Mouse (Mus musculus): ENCODE data around the gene Dcaf1. TPM values are rescaled to one million over a fixed set of nuclear protein-coding genes. Genes with fewer than 3 reads are reported as not detected.
A peak's percentile ranks its signal among the peaks of the same experiment; 100 is the strongest.

Dcaf1 gene
- total RNA-seq, 1 experiment from 2014 or later = 79.1 TPM

- no peak for ATAC-seq (replicated peaks; ENCODE audit: low read depth, poor library complexity, severe bottlenecking)
Observed at GRCm38 (mm10) chr9:106874216-106874615, 52.5 kb downstream of the Dcaf1 start.

- ATAC-seq (replicated peaks; ENCODE audit: low read depth, poor library complexity, severe bottlenecking) = no peak
Observed at GRCm38 (mm10) chr9:106876666-106877065, 55.0 kb downstream of the Dcaf1 start.

- no peak for ATAC-seq (replicated peaks; ENCODE audit: low read depth, poor library complexity, severe bottlenecking)
Observed at GRCm38 (mm10) chr9:106879471-106879870, 57.8 kb downstream of the Dcaf1 start.

GRCm38 (mm10) chr9:106881071-106881755, 59.5 kb downstream of the Dcaf1 start:
- ATAC-seq (replicated peaks; ENCODE audit: low read depth, poor library complexity, severe bottlenecking) = no peak

- ATAC-seq (replicated peaks; ENCODE audit: low read depth, poor library complexity, severe bottlenecking) = no peak
Observed at GRCm38 (mm10) chr9:106882176-106882575, 60.5 kb downstream of the Dcaf1 start.

GRCm38 (mm10) chr9:106883085-106883484, 61.4 kb downstream of the Dcaf1 start:
- ATAC-seq (replicated peaks; ENCODE audit: low read depth, poor library complexity, severe bottlenecking) = no peak

- ATAC-seq (replicated peaks; ENCODE audit: low read depth, poor library complexity, severe bottlenecking) = no peak
Observed at GRCm38 (mm10) chr9:106884306-106884705, 62.6 kb downstream of the Dcaf1 start.

- no peak for ATAC-seq (replicated peaks; ENCODE audit: low read depth, poor library complexity, severe bottlenecking)
Observed at GRCm38 (mm10) chr9:106884996-106885900, 63.6 kb downstream of the Dcaf1 start.

- ATAC-seq (replicated peaks; ENCODE audit: low read depth, poor library complexity, severe bottlenecking) = 0 out of 2 replicates have a peak, but pooled peaks have one; percentile 9
Observed at GRCm38 (mm10) chr9:106885901-106886731, 64.4 kb downstream of the Dcaf1 start.

- ATAC-seq (replicated peaks; ENCODE audit: low read depth, poor library complexity, severe bottlenecking) = peak; percentile 55
Observed at GRCm38 (mm10) chr9:106886828-106887702, 65.4 kb downstream of the Dcaf1 start, which contains the start of gene Rbm15b. TSS of gene Rbm15b (minus strand) at chr9:106887428.

- no peak for ATAC-seq (replicated peaks; ENCODE audit: low read depth, poor library complexity, severe bottlenecking)
Observed at GRCm38 (mm10) chr9:106888346-106888745, 66.7 kb downstream of the Dcaf1 start.

GRCm38 (mm10) chr9:106889321-106889720, 67.6 kb downstream of the Dcaf1 start:
- ATAC-seq (replicated peaks; ENCODE audit: low read depth, poor library complexity, severe bottlenecking) = no peak

- ATAC-seq (replicated peaks; ENCODE audit: low read depth, poor library complexity, severe bottlenecking) = no peak
Observed at GRCm38 (mm10) chr9:106890496-106891240, 69.0 kb downstream of the Dcaf1 start.

GRCm38 (mm10) chr9:106891341-106891741, 69.7 kb downstream of the Dcaf1 start:
- no peak for ATAC-seq (replicated peaks; ENCODE audit: low read depth, poor library complexity, severe bottlenecking)

- peak; percentile 86 for ATAC-seq (replicated peaks; ENCODE audit: low read depth, poor library complexity, severe bottlenecking)
Observed at GRCm38 (mm10) chr9:106891829-106892551, 70.3 kb downstream of the Dcaf1 start, which contains the start of gene Manf. TSS of gene Manf (minus strand) at chr9:106891979.

- ATAC-seq (replicated peaks; ENCODE audit: low read depth, poor library complexity, severe bottlenecking) = no peak
Observed at GRCm38 (mm10) chr9:106892552-106892875, 70.8 kb downstream of the Dcaf1 start.

GRCm38 (mm10) chr9:106893327-106893726, 71.7 kb downstream of the Dcaf1 start:
- no peak for ATAC-seq (replicated peaks; ENCODE audit: low read depth, poor library complexity, severe bottlenecking)

GRCm38 (mm10) chr9:106898901-106899300, 77.2 kb downstream of the Dcaf1 start:
- no peak for ATAC-seq (replicated peaks; ENCODE audit: low read depth, poor library complexity, severe bottlenecking)
